Mouse (Mus musculus): Measurements from ENCODE around the gene Pgls.

The Pgls gene

DNA sequence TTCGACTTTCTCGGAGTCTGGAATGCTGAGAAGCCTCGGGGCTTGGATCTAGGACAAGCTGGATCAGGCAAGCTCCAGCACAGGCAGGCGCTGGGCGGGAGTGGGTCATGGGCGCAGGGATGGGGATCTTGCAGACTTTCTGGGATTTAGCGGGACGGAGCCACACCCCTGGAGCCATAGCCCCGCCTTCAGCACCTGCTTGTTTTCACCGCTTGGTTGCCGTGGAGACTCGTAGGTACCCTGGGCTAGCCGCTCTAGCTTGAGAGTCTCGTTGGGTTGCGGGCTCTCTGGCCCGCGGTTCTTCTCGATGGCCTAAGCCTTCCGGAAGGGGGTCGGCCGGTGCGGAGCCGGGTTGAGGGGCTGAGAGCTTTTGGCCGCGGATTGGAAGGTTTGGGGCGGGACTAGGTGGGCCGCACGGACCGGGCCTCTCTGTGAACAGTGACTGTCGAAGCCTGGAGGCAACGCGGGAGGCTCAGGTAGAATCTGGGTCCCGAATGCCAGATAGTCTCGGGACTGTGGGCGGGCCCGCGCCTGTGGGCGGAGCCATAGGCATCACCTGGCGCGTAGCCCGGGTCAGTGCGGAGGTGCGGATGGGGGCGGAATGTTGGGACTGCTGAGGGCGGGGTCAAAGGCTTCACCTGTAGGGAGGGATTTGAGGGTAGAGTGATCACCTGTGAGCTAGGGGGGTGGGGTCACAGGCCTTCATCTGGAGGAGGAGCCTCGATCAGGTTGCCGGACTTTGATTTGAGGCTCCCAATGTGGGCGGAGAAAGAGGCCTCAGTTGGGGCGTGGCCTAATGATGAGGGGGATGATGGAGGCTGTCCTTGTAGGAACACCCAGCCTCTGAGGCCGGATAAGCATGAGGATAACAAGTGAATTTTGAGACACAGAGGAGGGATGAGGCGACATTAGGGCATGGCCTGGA is 22.3 kb upstream of the Pgls start:
- DNase-seq (ENCODE audit: extremely low read depth, low read depth, low spot score), result peak; percentile 92

GRCm38 (mm10) chr8:71570291-71570954 is 21.6 kb upstream of the Pgls start:
- peak; percentile 94 for DNase-seq (ENCODE audit: extremely low read depth, low read depth, low spot score)

DNA sequence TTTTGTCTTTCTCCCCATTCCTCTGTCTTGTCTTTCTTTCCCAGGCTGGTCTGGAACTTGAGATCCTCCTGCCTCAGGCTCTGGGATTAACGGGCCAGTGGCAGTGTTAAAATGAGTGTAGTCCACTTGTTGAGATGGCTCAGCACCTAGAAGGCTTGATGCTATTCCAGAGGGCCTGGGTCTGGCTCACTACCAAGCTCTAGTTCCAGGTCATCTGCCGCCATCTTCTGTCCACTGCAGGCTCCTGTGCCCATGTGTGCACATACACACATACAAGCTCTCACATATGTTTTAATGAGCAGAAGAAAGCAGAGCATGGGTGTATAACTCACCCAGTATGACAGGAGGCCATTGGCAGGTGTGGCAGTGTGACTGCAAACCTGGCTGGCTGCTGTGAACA is 19.9 kb upstream of the Pgls start:
- no peak for DNase-seq (ENCODE audit: extremely low read depth, low read depth, low spot score)

GRCm38 (mm10) chr8:71572847-71573633 is 18.9 kb upstream of the Pgls start:
- DNase-seq (ENCODE audit: extremely low read depth, low read depth, low spot score), result peak; percentile 84

- no peak for DNase-seq (ENCODE audit: extremely low read depth, low read depth, low spot score)
Measured at GRCm38 (mm10) chr8:71574426-71574825, 17.6 kb upstream of the Pgls start.

- DNase-seq (ENCODE audit: extremely low read depth, low read depth, low spot score), result no peak
Measured at GRCm38 (mm10) chr8:71575020-71575419, 17.0 kb upstream of the Pgls start.

GRCm38 (mm10) chr8:71577856-71578387 is 14.1 kb upstream of the Pgls start:
- DNase-seq (ENCODE audit: extremely low read depth, low read depth, low spot score), result no peak

GRCm38 (mm10) chr8:71579009-71579408 is 13.0 kb upstream of the Pgls start:
- no peak for DNase-seq (ENCODE audit: extremely low read depth, low read depth, low spot score)

GRCm38 (mm10) chr8:71579476-71579875 is 12.5 kb upstream of the Pgls start:
- no peak for DNase-seq (ENCODE audit: extremely low read depth, low read depth, low spot score)

DNA sequence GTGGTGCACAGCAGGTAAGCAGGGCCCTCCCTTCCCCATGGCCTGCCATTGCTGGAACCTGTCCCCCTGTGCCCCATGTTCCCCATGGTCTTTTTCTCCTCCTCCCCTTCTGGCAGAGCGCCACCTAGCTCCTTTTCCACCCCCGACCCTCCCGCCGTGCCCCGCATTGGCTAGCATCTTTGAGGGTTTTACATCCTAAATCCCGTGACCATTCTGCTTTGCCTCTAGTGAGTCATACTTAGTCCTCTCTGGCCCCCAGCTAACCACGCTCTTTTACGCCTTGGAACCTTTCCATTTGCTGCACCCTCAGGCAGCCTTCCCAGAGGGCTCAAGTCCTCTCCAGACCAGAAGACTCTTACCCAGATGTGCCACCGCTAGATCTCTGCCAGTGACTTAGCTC is 11.8 kb upstream of the Pgls start:
- DNase-seq (ENCODE audit: extremely low read depth, low read depth, low spot score), result no peak

- DNase-seq (ENCODE audit: extremely low read depth, low read depth, low spot score), result no peak
Measured at GRCm38 (mm10) chr8:71586891-71587290, 5.1 kb upstream of the Pgls start.

DNA sequence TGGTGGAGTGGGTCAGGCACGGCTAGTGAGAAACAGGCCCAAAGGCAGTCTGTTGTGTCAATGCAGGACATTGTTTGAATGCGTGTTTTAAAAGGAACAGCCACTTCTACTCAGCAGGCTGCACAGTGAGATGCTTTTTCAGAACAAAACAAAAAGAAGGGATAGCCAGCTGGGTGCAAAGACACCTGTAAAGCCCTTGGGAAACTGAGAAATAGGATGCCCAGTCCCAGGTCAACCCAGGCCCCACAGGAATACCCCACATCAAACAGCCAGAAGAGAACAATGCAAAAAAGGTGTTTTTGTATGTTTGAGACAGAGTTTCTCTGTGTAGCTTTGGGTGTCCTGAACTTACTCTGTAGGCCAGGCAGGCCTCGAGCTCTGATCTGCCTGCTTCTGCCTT is 3.2 kb upstream of the Pgls start:
- no peak for DNase-seq (ENCODE audit: extremely low read depth, low read depth, low spot score)

DNA sequence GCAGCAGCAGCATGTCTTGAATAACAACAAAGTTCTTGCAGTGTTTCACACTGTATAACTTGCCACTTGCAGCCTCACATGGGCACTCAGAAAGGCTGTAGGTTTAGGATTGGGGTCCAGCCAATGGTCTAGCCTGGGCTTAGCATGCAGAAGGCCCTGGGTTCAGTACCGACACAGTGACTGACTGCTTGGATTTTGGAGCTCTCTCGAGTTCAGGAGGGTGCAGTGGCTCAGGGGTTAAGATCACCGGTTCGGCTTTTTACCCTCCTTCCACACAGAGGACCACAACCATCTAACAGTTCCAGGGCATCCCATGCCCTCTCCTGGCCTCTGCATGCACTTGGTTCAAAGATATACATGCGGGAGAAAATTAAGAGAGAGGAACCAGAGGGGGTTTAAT is 959 bp upstream of the Pgls start:
- no peak for DNase-seq (ENCODE audit: extremely low read depth, low read depth, low spot score)

DNA sequence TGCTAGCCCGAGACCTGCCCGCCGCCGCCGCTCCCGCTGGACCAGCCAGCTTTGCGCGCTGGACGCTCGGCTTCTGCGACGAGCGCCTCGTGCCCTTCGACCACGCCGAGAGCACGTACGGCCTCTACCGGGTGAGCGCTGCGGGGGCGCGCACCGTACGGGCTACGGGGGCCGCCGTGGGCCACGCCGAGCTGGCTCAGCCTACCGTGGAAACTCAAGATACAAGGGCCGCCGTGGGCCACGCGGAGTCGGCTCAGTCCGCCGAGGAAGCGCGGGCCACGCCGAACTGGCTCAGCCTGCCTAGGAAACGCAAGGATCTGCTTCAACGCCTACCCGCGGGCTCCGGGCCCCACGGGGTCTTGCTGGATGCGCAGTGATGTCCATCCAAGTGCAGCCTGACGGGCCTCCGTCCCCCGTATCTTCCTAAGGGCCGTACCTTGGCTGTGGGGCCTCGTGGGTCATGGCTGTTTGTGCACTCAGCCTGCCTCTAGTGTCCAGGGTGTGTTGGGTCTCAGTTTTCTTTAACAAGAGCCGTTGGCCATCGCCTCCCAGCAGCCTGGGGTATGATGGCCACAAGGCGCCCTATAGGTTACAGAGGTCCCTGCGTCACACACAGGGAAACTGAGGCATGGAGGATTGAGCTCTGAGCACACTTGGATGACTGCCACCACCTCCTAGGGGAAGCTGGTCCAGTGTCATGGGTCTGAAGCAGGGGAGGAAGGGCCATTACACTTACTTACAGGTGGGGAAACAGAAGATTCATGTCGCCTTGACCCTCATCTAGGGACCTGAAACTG is 596 bp downstream of the Pgls start:
- no peak for DNase-seq (ENCODE audit: extremely low read depth, low read depth, low spot score)

DNA sequence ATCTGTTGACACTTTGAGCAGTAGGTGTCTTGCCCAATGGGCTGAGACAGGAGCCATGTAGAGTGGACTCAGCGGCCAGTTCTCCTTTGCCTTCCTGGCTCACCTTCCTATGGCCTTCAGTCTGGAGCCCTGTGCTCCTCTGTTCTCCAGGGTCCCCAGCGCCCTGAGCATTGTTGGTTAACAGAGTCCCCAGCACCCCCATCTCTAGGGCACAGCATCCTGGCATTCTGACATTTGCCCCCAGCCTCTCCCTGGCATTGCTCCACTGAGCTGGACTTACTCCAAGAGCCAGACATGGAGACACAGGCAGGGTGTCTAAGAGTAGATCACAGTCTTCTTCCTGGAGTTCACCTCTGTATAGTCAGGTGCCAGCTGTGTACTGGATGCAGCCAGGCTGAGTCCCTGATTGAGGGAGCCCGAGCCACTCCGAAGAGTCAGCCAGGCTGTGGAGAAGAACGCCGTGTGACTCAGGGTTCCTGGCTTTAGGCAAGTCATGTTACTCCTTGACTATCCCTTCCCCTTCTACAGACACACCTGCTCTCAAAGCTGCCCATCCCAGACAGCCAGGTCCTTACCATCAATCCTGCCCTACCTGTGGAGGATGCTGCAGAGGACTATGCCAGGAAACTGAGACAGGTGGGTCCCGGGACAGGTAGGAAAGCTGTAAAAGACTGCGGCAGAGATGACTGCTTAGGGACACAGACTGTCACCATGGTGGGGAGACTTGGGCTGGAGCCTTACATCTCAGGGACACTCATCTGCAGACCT is 1.8 kb downstream of the Pgls start:
- no peak for DNase-seq (ENCODE audit: extremely low read depth, low read depth, low spot score)

- DNase-seq (ENCODE audit: extremely low read depth, low read depth, low spot score), result no peak
Measured at GRCm38 (mm10) chr8:71594324-71594722, 2.3 kb downstream of the Pgls start.

DNA sequence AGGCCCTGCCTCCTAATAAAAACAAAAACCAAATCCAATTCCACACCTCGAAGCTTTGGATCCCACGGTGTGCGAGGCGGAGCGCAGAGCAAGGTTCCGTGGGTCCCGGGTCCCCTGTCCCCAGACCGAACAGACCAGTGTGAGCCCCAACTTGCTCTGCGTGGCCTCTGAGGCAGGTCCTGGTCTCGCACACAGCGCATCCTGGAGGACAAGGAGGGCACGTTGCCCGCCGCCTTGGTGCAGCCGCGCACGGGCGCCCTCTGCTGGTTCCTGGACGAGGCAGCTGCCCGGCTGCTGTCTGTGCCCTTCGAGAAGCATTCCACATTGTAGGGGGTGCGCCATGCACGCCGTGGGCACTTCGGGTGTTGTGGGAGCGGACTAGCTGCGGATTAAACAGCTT is 3.9 kb downstream of the Pgls start:
- DNase-seq (ENCODE audit: extremely low read depth, low read depth, low spot score), result no peak

DNA sequence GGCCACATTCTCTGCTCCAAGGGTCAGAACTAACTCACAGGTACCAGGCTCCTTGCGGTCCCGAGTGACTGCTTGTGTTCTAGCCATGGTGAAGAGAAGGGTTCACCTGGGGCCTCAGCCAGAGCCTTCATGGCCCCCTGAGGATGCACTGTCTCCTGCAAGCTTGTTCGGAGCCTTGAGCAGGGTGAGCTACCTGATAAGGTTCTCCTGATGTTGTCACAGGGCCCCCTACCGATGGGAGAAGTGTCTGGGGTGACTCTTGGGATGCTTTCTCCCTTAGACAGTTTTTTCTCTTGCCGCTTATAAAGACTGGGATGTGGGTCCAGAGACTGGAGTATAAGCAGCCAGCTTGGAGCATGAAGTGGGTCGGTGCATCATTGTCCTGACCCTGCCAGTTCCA is 4.4 kb downstream of the Pgls start:
- no peak for DNase-seq (ENCODE audit: extremely low read depth, low read depth, low spot score)

- no peak for DNase-seq (ENCODE audit: extremely low read depth, low read depth, low spot score)
Measured at GRCm38 (mm10) chr8:71596798-71597197, 4.8 kb downstream of the Pgls start.

GRCm38 (mm10) chr8:71597451-71597850 is 5.5 kb downstream of the Pgls start, which contains the start of gene Fam129c:
Gene Fam129c, plus strand, starts transcription at chr8:71597648.
- no peak for DNase-seq (ENCODE audit: extremely low read depth, low read depth, low spot score)

Measured in fat pad, adult 2 months (tissue).